Mouse (Mus musculus): Measurements from ENCODE around the gene Myo9a. TPM values are rescaled to one million over a fixed set of nuclear protein-coding genes. Genes with fewer than 3 reads are reported as not detected.

The Myo9a gene
- total RNA-seq, 2 experiments from 2014 or later = 10.2 to 12.1 TPM

Other genes starting within 250 kb of the Myo9a start
- 100 to 1,000 TPM; 110 to 154 TPM for gene Hexa, start 211.4 kb upstream of the Myo9a start, total RNA-seq (2021)
- gene Tmem202, start 211.0 kb upstream of the Myo9a start, total RNA-seq (2021) = 1 to 10 TPM; 2.9 to 3.1 TPM
- gene Celf6, start 173.0 kb upstream of the Myo9a start, total RNA-seq (2021) = 1 to 10 TPM; 5.0 to 5.7 TPM
- gene Parp6, start 133.6 kb upstream of the Myo9a start, total RNA-seq (2021) = 10 to 100 TPM; 27.7 to 35.8 TPM
- gene Pkm, start 94.5 kb upstream of the Myo9a start, total RNA-seq (2021) = 1,000 to 10,000 TPM in 1 of 2 experiments, 100 to 1,000 TPM in 1; 853 to 1,405 TPM
- gene Gramd2, start 70.8 kb upstream of the Myo9a start, total RNA-seq (2021) = under 1 TPM; 0.13 to 0.64 TPM
- 10 to 100 TPM in 1 of 2 experiments, 1 to 10 TPM in 1; 9.2 to 11.7 TPM for gene Senp8, start 186 bp upstream of the Myo9a start, total RNA-seq (2021)
- not detected for gene Nr2e3, start 209.8 kb downstream of the Myo9a start, total RNA-seq (2021)

Data from adrenal gland, adult 18-20 months (tissue).